Mouse (Mus musculus) T-cell, adult 2 months (primary cell): ENCODE measurements around the gene Aloxe3.

Source experiments
- DNase-seq: peaks from one replicate; pipeline ENCODE4 v3.0.0; 2022; ENCODE audit warnings: low spot score

Gene Aloxe3

DNA sequence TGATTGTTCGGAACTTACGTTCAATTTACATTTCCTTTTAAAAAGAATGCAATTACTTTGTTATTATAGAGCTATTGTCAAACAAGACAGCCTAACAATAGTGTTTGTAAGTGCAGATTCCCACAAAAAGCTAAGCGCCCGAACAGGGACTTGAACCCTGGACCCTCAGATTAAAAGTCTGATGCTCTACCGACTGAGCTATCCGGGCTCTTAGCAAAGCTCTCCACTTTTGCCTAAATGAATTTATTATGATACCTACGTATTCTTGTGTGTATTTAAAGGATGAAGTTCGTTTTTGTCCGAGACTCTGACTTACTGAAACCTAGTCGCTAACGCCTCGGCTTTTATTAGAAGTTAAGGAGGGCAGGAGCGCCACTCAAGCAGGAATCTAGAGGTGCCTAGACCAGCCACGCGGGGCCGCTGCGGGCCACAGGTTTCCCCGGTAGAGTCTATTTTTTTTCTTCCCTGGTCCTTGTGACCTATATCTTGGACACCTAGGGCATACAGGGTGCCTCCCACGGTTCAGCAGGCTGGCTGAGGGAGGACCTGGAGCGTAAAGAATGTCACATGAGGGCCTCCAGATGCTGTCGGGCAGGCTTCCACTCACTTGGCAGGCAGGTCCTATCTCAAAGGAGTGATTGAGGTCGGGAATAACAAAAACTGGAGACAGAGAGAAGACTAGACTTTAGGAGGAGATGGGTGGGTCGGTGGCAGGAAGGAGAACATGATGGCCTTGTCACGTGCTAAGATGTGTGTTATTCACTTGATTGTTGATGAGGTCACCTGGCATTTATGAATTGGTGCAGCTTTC lies 450 bp upstream of the Aloxe3 start:
- peak; percentile 86 for DNase-seq

DNA sequence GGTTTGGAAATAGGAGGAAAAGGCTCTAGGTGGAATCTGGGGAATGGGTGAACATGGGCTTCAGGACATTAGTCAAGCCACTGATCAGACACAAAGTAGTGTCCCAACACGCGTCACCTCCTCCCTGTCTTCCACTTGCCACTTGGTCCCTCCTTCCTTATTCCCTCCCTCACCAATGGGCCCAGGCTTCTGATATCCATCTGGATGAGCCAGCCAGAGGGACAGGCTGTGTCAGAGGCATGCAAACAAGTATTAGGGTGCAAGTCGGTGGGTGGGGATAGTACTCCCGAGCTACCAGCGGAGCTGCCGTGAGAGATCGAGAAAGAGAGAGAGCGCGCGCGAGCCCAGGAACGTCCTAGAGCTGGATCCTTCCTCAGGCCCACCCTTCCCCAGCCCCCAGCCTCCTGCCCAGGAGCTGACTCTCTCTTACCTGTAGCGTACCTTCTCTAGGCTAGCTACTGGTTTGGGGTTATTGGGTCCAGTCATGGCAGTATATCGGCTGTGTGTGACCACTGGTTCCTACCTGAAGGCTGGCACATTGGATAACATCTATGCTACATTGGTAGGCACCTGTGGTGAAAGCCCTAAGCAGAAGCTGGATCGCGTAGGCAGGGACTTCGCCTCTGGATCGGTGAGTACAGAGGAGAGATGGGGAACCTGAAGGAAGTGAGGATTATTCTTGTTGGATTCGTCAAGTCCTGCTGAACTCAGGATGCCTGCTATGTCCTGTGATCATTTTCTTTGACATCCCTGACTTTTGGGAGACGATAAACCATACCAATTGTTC lies 416 bp downstream of the Aloxe3 start:
- peak; percentile 43 for DNase-seq

DNA sequence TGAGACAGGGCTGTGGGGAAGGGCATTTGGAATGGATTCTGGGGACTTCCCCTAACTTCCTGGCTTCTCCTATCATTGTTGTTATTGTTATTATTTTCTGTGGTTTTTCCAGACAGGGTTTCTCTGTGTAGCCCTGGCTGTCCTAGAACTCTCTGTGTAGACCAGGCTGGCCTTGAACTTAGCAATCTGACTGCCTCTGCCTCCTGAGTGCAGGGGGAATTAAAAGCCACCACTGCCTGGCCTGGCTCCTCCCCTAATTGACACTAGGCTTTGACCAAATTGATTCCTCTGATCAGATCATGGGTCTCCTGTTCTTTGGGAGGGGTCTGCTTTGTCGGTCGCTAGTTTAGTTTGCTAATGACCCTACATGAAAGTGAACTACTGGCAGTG lies 1.0 kb downstream of the Aloxe3 start:
- DNase-seq: no peak

DNA sequence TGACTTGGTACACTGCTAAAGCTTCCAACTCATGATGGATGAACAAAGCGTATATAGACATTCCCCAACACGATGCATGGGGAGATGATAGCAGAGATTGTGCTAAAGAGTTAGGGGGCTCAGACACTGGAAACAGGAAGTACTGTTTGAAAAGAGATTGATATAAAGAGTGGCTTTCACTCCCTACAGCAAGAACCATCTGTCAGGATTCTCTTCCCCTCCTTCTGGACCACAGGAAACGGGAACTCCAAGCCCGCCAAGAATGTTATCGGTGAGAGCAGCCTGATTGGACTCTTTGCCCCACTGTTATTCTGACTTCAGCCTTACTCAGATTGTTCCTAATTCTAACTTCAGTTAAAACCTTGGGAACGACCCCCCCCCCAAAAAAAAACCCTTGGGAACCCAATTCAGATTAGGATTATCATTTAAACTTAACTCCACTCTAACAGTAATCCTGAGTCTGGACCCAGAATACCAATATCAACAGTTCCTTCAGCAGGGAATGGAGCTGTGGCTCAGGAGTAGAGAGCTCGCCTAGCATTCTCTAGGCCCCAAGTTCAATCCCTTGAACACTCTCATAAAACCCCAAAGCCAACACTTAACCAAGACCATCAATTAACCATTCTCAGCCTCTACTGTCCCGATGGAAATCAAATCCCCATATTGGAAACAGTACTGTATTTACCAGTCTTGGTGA lies 2.9 kb downstream of the Aloxe3 start:
- no peak for DNase-seq

DNA sequence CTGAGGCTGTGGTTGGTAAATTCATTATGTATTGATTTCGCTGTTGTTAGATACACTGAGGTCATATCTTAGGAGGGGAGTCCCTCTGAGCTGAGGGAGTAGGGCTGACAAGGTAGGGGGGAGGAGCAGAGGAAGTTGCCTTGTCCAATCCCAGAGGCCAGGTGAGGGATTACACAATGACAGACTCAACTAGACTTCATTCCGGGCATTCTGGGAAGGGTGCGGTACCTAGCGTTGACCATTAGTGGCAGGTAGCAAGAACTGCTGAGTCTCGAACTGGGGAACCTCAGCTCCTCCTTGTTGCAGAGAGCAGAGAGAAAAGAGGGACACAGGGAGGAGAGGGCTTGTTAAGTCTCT lies 7.8 kb downstream of the Aloxe3 start:
- no peak for DNase-seq

DNA sequence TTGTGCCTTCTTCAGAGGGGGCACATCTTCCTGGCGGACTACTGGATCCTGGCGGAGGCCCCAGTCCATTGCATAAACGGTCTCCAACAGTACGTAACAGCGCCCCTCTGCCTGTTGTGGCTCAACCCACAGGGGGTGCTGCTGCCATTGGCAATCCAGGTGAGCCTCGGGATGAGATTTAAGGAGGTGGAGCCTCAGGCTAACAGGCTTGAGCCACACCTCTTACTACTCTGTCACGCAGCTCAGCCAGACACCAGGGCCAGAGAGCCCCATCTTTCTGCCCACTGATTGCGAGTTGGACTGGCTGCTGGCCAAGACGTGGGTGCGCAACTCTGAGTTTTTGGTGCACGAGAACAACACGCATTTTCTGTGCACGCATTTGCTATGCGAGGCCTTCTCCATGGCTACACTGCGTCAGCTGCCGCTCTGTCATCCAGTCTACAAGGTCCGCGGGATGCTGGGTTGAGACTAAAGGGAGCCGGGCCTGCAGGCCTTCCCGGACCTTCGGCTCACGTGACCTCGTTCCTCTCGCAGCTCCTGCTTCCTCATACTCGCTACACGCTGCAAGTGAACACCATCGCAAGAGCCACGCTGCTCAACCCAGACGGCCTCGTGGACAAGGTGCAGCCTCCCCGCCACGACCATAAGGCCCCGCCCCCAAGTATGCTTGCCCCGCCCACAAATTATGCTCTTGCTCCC lies 8.4 kb downstream of the Aloxe3 start:
- peak; percentile 52 for DNase-seq

DNA sequence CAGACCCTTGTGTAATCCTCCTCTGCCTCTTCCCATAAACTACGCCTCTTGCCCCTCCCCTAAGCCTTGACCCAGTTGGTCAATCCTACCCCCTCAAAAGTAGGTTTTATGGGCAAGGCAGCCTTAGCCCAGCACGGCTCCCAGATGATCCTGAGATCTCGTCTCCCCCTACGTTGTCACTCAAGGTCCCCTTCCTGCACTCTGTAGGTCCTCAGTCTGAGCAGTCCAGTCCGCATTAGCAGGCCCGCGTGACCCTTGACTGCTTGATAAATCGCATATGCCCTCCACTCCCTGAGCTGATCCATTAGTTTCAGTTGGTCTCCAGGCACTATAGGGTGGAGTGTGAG lies 8.9 kb downstream of the Aloxe3 start:
- DNase-seq: no peak

DNA sequence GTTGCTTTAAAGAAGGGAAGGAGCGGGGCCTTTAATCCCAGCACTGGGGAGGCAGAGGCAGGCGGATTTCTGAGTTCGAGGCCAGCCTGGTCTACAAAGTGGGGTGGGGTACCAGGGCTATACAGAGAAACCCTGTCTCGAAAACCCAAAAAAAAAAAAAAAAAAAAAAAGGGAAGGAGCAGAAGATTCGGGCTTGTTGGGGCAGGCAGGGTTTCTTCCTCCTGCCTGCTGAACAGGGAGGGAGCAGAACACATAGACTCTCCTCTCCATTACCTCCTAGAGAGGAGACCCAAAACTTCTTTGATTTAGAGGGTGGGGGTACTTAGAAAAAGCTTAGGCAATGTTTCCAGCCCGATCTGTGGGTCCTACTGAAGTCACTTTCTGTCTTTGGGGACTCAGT lies 9.7 kb downstream of the Aloxe3 start:
- DNase-seq: no peak

DNA sequence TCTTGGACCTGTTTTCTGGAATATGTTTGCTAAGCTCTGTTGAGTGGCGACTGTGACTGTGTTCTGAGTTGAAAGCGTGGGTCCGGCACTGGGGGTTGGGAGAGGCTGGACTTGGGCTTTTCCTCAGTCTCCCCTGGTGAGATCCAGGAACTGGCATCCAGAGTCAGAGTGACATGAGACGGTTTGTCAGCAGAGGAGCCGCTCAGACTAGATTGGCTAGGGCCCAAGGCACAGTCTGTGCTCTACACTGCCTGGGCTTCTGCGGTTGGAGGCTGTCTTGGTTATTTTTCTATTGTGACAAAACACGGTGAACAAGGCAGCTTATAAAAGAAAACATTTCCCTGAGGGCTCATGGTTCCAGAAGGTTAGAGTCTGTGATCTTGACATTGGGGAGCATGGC lies 21.9 kb downstream of the Aloxe3 start:
- no peak for DNase-seq

DNA sequence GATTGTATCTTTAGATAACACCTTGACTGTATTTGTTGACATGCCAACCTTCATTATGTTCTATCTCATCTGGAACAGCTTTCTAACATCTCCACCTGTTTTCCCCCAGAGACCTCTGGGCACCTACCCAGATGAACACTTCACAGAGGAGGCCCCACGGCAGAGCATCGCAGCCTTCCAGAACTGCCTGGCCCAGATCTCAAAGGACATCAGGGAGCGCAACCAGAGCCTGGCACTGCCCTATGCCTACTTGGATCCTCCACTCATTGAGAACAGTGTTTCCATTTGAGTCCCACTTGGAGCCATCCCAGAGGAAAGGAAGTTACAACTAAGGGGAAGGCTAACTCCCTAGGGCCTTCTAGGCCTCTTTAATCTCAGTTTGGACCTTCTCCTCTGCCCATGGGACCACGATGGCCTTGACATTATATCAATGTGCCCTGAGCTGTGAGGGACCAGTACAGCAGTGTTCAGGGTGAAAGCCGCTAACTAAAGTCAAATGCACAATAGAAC lies 22.8 kb downstream of the Aloxe3 start:
- DNase-seq: no peak

DNA sequence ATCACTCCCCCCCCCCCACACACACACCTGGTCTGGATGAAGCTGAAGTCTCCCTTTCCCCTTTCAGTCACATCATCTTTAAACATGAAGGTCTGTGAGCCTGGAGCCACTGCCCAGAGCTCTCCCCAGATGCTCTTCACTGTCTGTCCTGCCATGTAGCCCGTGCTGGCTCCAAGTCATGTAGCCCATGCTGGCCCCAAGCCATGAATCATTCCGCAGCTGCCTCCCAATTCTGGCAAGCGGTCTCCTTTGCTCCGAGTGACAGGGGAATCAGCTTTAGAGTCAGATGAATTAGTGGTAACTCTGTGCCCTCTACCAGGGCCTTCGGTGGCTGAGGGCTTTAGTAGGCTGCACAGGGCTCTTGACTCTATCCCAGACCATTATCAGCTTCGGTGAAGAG lies 24.0 kb downstream of the Aloxe3 start:
- DNase-seq: no peak

DNA sequence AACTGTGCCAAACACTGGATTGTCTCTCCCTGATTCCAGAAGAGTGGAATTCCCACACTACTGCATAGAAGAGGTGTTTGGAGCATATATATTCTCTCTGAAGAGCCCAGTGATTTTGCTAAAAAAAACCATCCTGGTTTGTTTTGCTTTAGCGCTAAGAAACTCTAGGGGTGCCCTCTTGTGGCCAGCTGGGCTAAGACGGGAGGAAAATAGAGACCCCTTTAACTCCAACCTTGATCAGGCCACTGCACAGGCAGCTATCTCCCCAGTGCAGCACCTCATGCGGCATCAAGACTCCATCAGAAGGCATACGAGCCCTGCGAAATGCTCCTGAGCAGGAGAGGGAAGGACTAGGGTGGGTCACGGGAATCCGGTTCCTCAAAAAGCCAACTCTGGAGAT lies 24.7 kb downstream of the Aloxe3 start:
- peak; percentile 70 for DNase-seq

DNA sequence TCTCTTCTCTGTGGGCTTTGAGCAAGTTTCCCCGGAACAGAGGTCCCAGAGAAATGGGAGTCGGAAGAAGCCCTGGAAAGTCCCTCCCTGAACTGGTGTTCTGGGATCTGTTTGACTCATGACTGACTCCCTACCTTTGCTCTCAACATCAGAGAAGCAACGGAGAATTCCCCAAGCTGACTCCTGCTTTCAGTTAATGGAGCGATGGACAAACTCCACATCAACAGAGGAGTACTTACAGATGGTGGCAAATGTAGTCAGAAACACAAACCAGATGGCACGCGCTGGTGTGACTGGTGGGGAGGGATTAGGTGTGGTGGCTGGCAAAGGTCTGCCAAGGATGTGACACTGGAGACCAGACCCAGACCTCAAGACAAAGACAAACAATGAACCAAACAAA lies 25.3 kb downstream of the Aloxe3 start:
- no peak for DNase-seq

DNA sequence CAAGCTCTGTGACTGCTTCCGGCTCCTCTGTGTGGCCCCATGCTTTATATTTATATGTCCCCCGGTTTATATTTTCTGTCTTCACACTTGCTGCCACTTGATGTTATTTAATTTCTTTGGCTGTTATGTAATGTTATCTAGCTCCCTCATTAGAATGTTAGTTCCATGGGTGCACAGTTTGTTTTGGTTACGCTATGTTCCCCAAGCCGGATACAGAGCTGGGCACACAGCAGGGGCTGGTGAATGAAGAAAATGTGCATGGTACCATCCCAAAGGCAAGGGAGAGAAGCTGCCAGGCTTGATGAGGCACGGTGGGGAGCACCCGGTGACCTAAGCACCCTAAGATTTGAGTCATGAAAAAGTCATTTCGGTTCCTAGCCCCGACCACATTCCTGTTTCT lies 28.1 kb downstream of the Aloxe3 start:
- DNase-seq: no peak

DNA sequence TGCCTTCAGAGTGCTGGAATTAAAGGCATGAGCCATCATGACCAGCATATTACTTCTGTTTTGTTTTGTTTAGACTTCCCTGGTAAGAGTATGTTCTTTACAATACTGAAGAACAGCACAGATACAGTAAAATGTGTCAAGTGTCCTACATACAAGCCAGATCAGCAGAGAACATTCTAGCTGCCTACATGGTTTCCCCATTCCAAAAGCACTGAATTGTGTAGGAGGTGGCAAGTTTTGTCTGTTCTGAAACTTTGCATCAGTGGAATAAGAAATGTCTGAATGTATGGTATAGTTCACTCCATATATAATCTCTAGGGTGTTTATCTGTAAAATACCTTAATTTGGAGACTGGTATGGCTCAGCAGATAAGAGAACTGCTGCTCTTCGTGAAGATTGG lies 29.7 kb downstream of the Aloxe3 start:
- DNase-seq: no peak

DNA sequence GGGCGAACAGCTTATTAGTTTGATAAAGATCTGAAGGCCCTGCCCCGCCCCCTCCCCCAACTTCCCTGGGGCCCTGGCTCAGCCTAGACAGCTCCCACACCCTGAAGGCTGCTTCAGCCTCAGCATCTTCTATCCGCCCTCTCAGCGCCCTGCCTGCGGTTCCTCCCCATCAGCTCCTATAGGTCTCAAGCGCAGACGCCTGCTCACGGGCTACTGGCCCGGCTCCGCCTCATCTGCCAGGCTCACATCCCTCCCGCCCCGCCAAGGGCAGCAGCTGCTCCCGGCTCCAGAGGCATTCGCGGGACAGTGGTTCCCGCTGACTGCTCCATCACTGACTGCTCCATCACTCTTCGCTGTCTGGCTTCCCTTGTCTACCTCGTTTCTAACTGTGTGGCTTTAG lies 31.1 kb downstream of the Aloxe3 start, which contains the start of gene Alox12b:
Gene Alox12b, plus strand, starts transcription at position 190 of the 400 bp plus-strand sequence.
- no peak for DNase-seq

DNA sequence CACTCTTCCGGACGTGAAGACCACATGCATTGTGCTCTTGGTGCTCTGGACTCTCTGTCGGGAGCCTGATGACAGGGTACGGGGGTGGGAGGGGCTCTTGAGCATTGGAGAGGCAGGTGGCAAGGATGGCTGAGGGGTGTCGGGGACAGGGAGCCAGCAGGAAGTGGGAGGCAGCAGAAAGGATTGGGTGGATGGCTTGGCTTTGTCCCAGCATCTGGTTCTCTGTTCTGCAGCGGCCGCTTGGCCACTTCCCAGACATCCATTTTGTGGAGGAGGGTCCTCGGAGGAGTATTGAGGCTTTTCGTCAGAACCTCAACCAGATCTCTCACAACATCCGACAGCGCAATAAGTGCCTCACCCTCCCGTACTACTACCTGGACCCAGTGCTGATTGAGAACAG lies 43.6 kb downstream of the Aloxe3 start:
- DNase-seq: no peak

DNA sequence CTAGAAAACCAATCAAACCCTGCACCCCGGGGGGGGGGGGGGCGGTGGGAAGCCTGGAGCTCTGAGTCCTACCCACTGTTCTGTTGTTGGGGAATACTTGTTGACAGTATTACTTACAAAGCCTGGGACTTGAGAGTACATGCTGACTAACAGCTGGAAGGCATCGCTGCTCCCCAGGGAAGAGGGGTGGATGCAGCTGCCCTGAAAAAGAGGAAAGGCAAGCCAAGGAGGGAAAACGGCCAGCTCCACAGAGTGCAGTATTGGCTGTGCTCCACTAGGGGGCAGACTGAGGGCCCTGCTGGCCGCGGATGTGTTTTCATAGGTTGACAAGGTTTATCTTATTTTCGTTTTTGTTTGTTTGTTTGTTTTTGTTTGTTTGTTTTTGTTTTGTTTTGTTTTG lies 45.9 kb downstream of the Aloxe3 start:
- peak; percentile 12 for DNase-seq

DNA sequence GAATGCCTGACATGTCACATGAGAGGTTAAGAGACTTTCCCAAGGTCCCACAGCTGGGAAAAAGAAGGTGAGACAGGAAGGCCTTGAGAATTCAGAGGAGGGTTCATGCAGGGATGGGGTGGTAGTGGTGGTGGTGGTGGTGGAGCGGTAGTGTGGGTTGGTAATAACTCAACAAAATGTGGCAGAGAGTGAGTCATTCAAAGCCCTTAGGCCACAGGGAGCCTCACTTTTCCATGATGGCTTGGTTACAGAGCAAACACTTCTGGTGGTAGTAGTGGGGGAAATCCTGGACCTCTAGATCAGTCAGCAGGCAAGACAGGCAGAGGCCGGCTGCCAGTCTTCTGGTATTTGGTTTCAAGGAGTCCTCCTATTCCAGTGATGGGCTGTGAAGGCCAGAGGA lies 46.9 kb downstream of the Aloxe3 start:
- no peak for DNase-seq

DNA sequence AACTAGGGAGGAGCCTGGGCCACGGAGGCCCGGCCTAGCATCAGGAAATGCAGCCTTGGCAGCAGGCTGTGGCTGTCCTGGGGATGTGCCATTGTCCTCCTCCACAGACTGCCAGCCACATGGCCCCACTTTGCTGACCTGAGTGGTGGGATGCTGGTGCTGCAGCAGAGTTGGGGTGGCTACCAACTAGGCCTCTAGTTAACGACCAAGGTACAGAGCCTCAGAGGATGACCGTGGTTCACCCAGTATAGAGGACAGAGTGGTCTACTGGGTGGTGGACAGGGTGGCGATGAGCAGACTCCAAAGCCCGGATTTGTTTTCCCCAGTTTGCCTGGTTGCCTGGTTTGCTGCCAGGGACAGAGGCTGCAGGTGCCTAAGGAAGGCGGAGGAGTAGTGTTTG lies 49.0 kb downstream of the Aloxe3 start:
- DNase-seq: no peak

DNA sequence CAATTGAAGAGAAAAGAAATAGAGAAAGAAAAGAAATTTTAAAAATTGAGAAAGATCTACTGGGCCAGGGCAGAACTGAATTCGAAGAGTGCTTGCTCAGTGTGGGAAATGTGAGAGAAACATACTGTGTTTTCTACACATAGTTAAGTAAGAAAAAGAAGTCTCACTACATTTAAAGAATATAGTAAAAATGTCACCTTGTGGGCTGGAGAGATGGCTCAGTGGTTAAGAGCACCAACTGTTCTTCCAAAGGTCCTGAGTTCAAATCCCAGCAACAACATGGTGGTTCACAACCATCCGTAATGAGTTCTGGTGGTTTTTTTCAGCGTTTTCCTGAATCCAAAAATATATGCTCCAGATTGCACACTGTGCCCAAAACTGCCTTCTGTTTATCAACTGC lies 52.8 kb downstream of the Aloxe3 start:
- no peak for DNase-seq

DNA sequence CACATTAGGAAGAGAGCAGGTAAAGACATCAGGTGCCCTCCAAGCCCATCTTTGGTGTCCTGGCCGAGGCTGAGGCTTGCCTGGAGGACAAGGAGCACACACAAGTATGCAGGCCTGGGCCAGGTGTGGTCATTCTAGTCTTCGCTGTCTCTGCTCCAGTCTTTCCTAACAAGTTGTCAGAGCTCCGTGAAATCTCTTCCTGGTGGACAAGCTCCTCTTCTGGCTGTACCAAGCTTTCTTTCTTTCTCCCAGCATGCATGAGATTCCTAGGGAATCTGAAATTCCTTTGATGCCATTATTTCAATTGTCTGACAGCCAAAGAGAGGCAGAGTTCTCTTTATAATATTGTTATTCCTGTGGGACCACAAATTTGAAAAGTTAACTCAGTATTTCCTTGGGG lies 53.8 kb downstream of the Aloxe3 start:
- DNase-seq: no peak
